Mouse (Mus musculus): Measurements from ENCODE around the gene Pfkfb4.

Gene Pfkfb4

GRCm38 (mm10) chr9:108998287-108999166, 6.9 kb downstream of the Pfkfb4 start:
- no peak for DNase-seq

- DNase-seq = no peak
These were observed 7.6 kb downstream of the Pfkfb4 start for GRCm38 (mm10) chr9:108999167-108999526.

GRCm38 (mm10) chr9:109000726-109001125, 9.1 kb downstream of the Pfkfb4 start:
- peak; percentile 75 for DNase-seq

- peak; percentile 73 for DNase-seq
These were observed 11.6 kb downstream of the Pfkfb4 start for GRCm38 (mm10) chr9:109003201-109003600.

GRCm38 (mm10) chr9:109007025-109007780, 15.6 kb downstream of the Pfkfb4 start:
- no peak for DNase-seq

GRCm38 (mm10) chr9:109008081-109008480, 16.5 kb downstream of the Pfkfb4 start:
- no peak for DNase-seq

- DNase-seq = no peak
These were observed 17.5 kb downstream of the Pfkfb4 start for GRCm38 (mm10) chr9:109008994-109009635.

GRCm38 (mm10) chr9:109009636-109010315, 18.2 kb downstream of the Pfkfb4 start:
- DNase-seq = peak; percentile 43

GRCm38 (mm10) chr9:109010316-109010690, 18.7 kb downstream of the Pfkfb4 start:
- no peak for DNase-seq

GRCm38 (mm10) chr9:109015397-109015796, 23.8 kb downstream of the Pfkfb4 start:
- DNase-seq = no peak

GRCm38 (mm10) chr9:109016973-109017604, 25.5 kb downstream of the Pfkfb4 start:
- no peak for DNase-seq

- peak; percentile 5 for DNase-seq
These were observed 29.9 kb downstream of the Pfkfb4 start for GRCm38 (mm10) chr9:109021428-109021827.

GRCm38 (mm10) chr9:109022866-109023685, 31.5 kb downstream of the Pfkfb4 start:
- DNase-seq = peak; percentile 10

- peak; percentile 8 for DNase-seq
These were observed 35.9 kb downstream of the Pfkfb4 start for GRCm38 (mm10) chr9:109027521-109027920.

- peak; percentile 3 for DNase-seq
These were observed 36.8 kb downstream of the Pfkfb4 start for GRCm38 (mm10) chr9:109028421-109028820.

- peak; percentile 5 for DNase-seq
These were observed 37.3 kb downstream of the Pfkfb4 start for GRCm38 (mm10) chr9:109028919-109029318.

GRCm38 (mm10) chr9:109030312-109030711, 38.7 kb downstream of the Pfkfb4 start:
- peak; percentile 2 for DNase-seq

- DNase-seq = peak; percentile 2
These were observed 39.4 kb downstream of the Pfkfb4 start for GRCm38 (mm10) chr9:109031001-109031400.

- DNase-seq = peak; percentile 4
These were observed 40.1 kb downstream of the Pfkfb4 start for GRCm38 (mm10) chr9:109031686-109032085.

- DNase-seq = no peak
These were observed 40.9 kb downstream of the Pfkfb4 start for GRCm38 (mm10) chr9:109032435-109032834.

Data from thymus, postnatal 4 days (tissue).